Mouse (Mus musculus) spleen, adult 2 months (tissue): ENCODE data around the gene Rasip1. TPM values are rescaled to one million over a fixed set of nuclear protein-coding genes. Genes with fewer than 3 reads are reported as not detected.
"Not testable (repeated sequence)": the region's sequence is repeated elsewhere in the genome, so short reads cannot be mapped to it uniquely, and the experiment has no call there.

ENCODE experiments used
- DNase-seq, 2 experiments: peaks; one replicate each; pipeline versions ENCODE4 v3.0.0 to v3.0.0-alpha.2; 2012 to 2021; ENCODE audit warnings: low spot score in 2 of 2, low read depth in 1 of 2
- H3K27ac ChIP-seq: fragments of 200-500 bp; 2 replicates; pipeline ENCODE4 v1.5.1; 2012; ENCODE audit warnings: low read length, inconsistent platforms; ENCODE audit not compliant: insufficient read depth
- H3K27me3 ChIP-seq: fragments of 200-500 bp; 2 replicates; pipeline ENCODE4 v1.6.1; 2012; ENCODE audit warnings: mild to moderate bottlenecking, moderate library complexity, low read length, inconsistent platforms; ENCODE audit not compliant: control insufficient read depth, insufficient read depth
- H3K36me3 ChIP-seq: fragments of 200-500 bp; 2 replicates; pipeline ENCODE4 v1.6.1; 2012; ENCODE audit warnings: mild to moderate bottlenecking, low read length, inconsistent platforms; ENCODE audit not compliant: control insufficient read depth, insufficient read depth
- H3K4me1 ChIP-seq: fragments of 200-500 bp; 2 replicates; pipeline ENCODE4 v1.6.1; 2011; ENCODE audit warnings: inconsistent platforms; ENCODE audit not compliant: control insufficient read depth, insufficient read depth, insufficient read length
- H3K4me3 ChIP-seq: fragments of 200-500 bp; 2 replicates; pipeline ENCODE4 v1.5.1; 2011; ENCODE audit warnings: mild to moderate bottlenecking, inconsistent platforms; ENCODE audit not compliant: insufficient read depth, insufficient read length; ENCODE audit errors: extremely low read depth
- CTCF ChIP-seq: fragments of 200-500 bp; IDR thresholded peaks from 2 replicates; pipeline ENCODE4 v1.5.1; 2011; ENCODE audit warnings: mild to moderate bottlenecking, inconsistent platforms; ENCODE audit not compliant: insufficient read depth, insufficient read length, insufficient replicate concordance; ENCODE audit errors: extremely low read depth
- POLR2A ChIP-seq: fragments of 200-500 bp; IDR thresholded peaks from 2 replicates; pipeline ENCODE4 v1.6.1; 2011; ENCODE audit warnings: low read depth, low read length, inconsistent platforms
- WGBS: fragments of 180-500 bp; shearing (Covaris S2); methylation state at CpG from one replicate; pipeline ENCODE4 v1.1.7; 2018; 5-methylcytosine and 5-hydroxymethylcytosine counted together
- polyA plus RNA-seq: library from polyadenylated mRNA; depleted of rRNA; stranded (reverse); fragments of >200 nt; gene quantifications from 2 replicates; pipeline ENCODE4 v1.2.3, GENCODE M21; 2012

The Rasip1 gene
- polyA plus RNA-seq, 1 experiment: 18.8 TPM

DNA sequence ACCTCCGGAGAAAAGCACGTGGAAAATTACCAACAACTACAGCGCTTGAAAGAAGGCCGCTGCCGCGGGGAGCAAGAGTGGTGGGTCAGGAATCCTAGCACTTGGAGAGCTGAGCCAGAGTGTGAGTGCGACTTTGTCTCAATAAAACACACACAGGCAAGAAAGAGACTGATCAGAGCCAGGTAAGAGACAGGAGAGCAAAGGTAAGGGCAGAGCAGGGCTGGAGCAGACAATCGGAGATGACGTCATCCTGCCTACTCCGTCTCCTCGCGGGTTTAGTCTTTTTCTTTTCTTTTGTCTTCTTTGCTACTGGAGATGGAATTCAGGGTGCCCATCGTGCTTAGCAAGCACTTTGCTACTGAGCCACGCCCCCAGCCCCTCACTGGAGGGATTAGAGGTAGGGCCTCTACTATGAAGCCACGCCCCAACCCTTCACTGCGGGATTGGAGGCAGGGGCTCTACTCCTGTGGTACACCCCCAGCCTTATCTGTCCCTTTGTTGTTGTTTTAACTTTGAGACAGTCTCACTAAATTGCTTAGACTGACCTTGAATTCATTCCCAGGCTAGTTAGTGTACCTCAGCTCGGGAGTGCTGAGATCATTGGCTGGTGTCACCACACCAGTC lies 27.2 kb downstream of the Rasip1 start:
- Histone ChIP-seq H3K4me3 (no peak overlapping the region; the same call in 1 of the 2 replicates), H3K27ac (no peak overlapping the region), H3K27me3 (no peaks in the 10 kb centered on the region), H3K4me1 (no peaks in the 10 kb centered on the region), H3K36me3 (no peaks in the 10 kb centered on the region)
- no peak for TF ChIP-seq CTCF
- TF ChIP-seq POLR2A: no peak
- DNase-seq: no peak
- 69% methylated on average over 17 of the region's 17 CpGs for WGBS

DNA sequence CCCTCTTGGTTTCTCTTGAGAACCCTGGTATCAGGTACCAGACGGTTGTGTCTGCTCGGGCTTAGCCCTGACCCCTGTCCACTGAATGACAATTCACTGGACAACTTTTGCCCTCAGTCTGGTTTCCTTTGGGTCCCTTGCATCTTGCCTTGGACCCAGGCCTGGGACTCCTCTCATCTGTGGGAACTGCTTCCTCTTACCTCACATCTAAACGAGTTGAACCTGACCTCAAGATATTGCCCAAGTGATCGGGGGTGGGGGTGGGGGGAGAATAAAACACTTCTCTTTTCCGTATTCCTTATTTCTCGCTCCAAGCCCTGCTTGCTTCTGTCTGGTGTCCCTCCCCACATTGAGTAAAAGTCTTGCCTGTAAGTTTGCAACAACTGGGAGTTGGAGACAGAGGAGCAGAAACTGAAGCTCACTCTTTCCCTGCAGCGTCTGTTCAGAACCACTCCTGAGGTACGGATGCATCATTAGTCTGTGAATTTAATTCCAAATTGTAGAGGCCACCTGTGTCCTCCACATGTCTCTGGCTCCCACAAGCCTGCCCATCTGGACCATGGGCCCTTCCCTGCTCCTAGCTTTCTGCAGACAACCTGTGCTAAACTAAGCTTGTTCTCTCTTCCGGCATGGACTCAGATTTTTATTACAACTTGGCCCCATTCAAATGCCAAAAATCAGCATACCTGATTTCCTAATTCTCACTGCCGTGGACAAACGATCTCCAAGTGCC lies 33.6 kb downstream of the Rasip1 start:
- no peak for DNase-seq
- H3K27ac ChIP-seq: no peak overlapping the region
- no peaks in the 10 kb centered on the region for H3K27me3 ChIP-seq
- no peaks in the 10 kb centered on the region for H3K4me1 ChIP-seq
- WGBS: 58% methylated on average over 11 of the region's 11 CpGs
- no peak for TF ChIP-seq CTCF
- TF ChIP-seq POLR2A: no peak
- no peak overlapping the region for H3K4me3 ChIP-seq
- no peaks in the 10 kb centered on the region for H3K36me3 ChIP-seq

DNA sequence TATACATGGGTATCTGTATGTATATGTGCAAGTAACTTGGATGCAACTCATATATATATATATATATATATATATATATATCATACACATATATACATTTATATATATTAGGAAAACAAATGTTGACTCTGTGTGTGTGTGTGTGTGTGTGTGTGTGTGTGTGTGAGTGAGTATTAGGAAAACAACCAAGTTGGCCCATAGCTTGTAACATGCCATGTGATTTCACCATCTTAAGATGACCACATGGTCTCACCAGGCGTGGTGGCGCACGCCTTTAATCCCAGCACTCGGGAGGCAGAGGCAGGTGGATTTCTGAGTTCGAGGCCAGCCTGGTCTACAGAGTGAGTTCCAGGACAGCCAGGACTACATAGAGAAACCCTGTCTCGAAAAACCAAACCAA lies 34.4 kb downstream of the Rasip1 start:
- not testable (repeated sequence) for H3K4me3 ChIP-seq, H3K36me3 ChIP-seq, H3K27ac ChIP-seq, DNase-seq, H3K4me1 ChIP-seq, H3K27me3 ChIP-seq
- WGBS: 87% methylated on average over 6 of the region's 6 CpGs

DNA sequence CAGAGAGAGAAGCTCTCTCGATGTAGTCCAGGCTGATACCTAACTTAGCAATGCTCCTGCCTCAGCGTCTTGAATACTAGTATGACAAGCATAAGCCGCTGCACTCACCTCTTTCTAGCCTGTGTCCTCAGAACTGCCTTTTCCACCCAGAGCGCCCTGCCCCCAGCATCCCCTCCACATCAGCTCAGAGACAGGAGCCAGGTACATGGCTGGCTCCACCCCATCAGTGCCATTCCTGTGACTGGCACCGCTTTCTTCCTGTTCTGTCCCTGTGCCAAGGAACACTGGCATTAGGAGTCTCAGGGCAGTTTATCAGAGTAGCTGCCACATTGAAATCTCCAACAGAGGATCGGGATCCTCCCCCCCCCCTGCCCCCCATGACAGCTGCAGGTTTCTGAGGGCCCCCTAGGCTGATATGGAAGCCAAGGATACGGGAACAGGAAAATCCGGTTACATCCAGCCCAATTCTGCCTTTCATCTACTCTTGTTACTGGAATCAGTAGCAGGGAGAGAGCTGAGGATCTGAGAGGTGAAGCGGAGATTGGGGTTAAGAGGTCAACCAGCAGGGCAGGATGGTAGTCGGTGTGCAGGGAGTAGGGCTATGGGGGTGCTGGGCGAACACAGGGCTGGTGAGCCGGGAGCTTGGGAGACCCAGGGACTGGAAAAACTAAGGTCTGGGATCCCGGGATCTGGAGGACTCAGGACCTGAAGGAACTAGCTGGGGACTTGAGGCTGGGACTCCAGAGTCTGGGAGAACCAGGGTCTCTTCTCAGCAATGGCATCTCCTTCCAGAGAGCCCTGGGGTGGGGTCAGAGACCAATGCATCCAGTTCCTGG lies 38.2 kb downstream of the Rasip1 start:
- 74% methylated on average over 13 of the region's 13 CpGs for WGBS
- no peak for TF ChIP-seq POLR2A
- TF ChIP-seq CTCF: no peak
- no peak overlapping the region for H3K27ac ChIP-seq
- H3K4me3 ChIP-seq: no peak overlapping the region
- DNase-seq: no peak
- no peaks in the 10 kb centered on the region for H3K27me3 ChIP-seq
- no peaks in the 10 kb centered on the region for H3K36me3 ChIP-seq
- H3K4me1 ChIP-seq: no peaks in the 10 kb centered on the region

DNA sequence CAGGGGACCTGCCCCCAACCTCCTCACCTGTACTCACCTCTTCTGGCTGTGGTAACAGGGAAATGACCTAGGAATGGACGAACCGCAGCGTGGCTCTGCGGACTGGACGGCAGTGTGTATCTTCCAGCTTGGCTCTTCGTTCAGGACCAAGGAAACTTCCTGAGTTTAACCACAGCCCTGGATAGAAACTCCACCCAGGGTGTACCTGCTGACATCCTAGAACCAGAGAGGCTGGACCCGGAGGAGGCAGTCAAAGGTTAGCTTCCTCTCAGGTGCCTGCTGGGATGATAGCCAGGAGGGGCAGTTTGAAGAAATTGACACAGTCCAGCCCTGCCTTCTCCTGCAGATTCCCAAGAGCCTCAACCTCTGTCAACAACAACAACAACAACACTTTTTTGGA lies 38.9 kb downstream of the Rasip1 start, which contains the start of gene Fut2:
Gene Fut2, minus strand, starts transcription at position 234 of the 400 bp plus-strand sequence.
- no peak within 1 kb of the TSS for H3K4me3 ChIP-seq
- 83% methylated on average over 7 of the region's 7 CpGs for WGBS
- H3K36me3 ChIP-seq: no peaks in the 10 kb centered on the region
- H3K27ac ChIP-seq: no peak within 1 kb of the TSS
- no peak for DNase-seq
- no peaks in the 10 kb centered on the region for H3K4me1 ChIP-seq
- no peaks in the 10 kb centered on the region for H3K27me3 ChIP-seq
- TF ChIP-seq POLR2A (no peak), CTCF (no peak)

DNA sequence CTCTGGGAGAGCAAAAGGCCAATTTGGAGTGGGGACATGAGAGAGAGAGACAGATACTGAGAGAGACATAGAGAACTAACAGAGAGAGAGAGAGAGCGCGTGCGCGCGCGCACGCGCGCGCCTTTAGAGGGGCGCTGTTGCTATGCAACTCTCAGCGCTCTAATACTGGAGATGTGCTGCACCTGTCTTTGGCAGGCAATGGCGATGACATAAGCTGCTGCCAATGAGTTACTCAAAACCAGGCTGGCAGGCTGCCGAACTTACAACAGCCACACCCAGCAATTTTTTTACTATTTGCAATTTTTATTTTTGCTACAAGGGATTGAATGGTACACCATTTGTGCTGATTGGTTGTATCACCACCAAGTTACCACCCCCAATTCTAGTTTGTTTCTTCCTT lies 40.5 kb downstream of the Rasip1 start:
- no peaks in the 10 kb centered on the region for H3K27me3 ChIP-seq
- TF ChIP-seq CTCF (no peak), POLR2A (no peak)
- no peak overlapping the region for H3K4me3 ChIP-seq
- H3K27ac ChIP-seq: no peak overlapping the region
- H3K4me1 ChIP-seq: no peaks in the 10 kb centered on the region
- DNase-seq: no peak
- no peaks in the 10 kb centered on the region for H3K36me3 ChIP-seq
- WGBS: 91% methylated on average over 14 of the region's 14 CpGs

DNA sequence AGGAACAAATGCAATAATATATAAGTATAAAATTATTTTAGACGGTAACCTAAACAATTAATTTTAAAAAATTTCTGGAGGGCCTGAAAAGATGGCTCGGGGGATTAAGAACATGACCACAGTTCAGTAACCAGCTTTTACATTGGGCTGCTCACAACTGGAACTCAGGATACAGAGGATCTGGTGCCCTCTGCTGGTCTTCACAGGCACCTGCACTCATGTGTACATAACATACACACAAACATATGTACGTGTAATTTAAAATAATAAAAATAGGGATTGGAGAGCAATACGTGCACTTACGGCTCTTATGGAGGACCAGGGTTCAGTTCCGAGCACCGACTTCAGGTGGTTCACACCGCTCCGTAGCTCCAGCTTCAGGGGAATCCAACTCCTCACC lies 41.6 kb downstream of the Rasip1 start:
- H3K27me3 ChIP-seq: no peaks in the 10 kb centered on the region
- 94% methylated on average over 9 of the region's 9 CpGs for WGBS
- TF ChIP-seq POLR2A (no peak), CTCF (no peak)
- no peak overlapping the region for H3K4me3 ChIP-seq
- H3K36me3 ChIP-seq: no peaks in the 10 kb centered on the region
- DNase-seq: no peak
- H3K27ac ChIP-seq: no peak overlapping the region
- H3K4me1 ChIP-seq: no peaks in the 10 kb centered on the region
